Mouse (Mus musculus): ENCODE measurements around the gene Txndc15. TPM values are rescaled to one million over a fixed set of nuclear protein-coding genes. Genes with fewer than 3 reads are reported as not detected.

The Txndc15 gene
- polyA plus RNA-seq, 1 experiment from 2014 or later, result 91.8 TPM

GRCm38 (mm10) chr13:55733628-55734502, 19.4 kb downstream of the Txndc15 start:
- ATAC-seq (replicated peaks; ENCODE audit: low FRiP score), result no peak
- Histone ChIP-seq H3K27me3 (no peaks in the 10 kb centered on the region), H3K4me3 (replicated peaks) (no peak overlapping the region), H3K4me2 (no peak overlapping the region), H3K36me3 (no peaks in the 10 kb centered on the region; the same call in 1 of the 2 replicates), H3K9me3 (replicated peaks) (no peaks in the 10 kb centered on the region), H3K9ac (no peak overlapping the region), H3K4me1 (no peaks in the 10 kb centered on the region), H3K27ac (no peak overlapping the region)
- 55% methylated on average over 22 of the region's 22 CpGs for WGBS

- Histone ChIP-seq H3K4me2 (no peak overlapping the region), H3K4me1 (peaks cover 15% of the 10 kb centered on the region), H3K4me3 (replicated peaks) (no peak overlapping the region), H3K27me3 (no peaks in the 10 kb centered on the region), H3K9ac (no peak overlapping the region), H3K9me3 (replicated peaks) (no peaks in the 10 kb centered on the region), H3K36me3 (no peaks in the 10 kb centered on the region; the same call in 1 of the 2 replicates), H3K27ac (no peak overlapping the region)
- ATAC-seq (replicated peaks; ENCODE audit: low FRiP score), result no peak
- 85% methylated on average over 8 of the region's 8 CpGs for WGBS
These were observed 23.4 kb downstream of the Txndc15 start for GRCm38 (mm10) chr13:55737885-55738284.

GRCm38 (mm10) chr13:55742306-55742705, 27.9 kb downstream of the Txndc15 start:
- H3K4me3 ChIP-seq (replicated peaks), result no peak overlapping the region
- no peaks in the 10 kb centered on the region for H3K9me3 ChIP-seq (replicated peaks)
- H3K9ac ChIP-seq, result no peak overlapping the region
- H3K4me1 ChIP-seq, result peaks cover 19% of the 10 kb centered on the region
- no peaks in the 10 kb centered on the region for H3K27me3 ChIP-seq
- ATAC-seq (replicated peaks; ENCODE audit: low FRiP score), result peak; percentile 55; the same call in 1 of the 2 replicates
- H3K4me2 ChIP-seq, result 0 out of 2 replicates have a peak overlapping the region, but pooled peaks have one; percentile 27
- WGBS, result 37% methylated on average over 8 of the region's 8 CpGs
- H3K27ac ChIP-seq, result peak overlapping the region; percentile 48; the same call in 1 of the 2 replicates
- H3K36me3 ChIP-seq, result peaks cover 6% of the 10 kb centered on the region; the same call in 1 of the 2 replicates

GRCm38 (mm10) chr13:55754380-55754779, 39.9 kb downstream of the Txndc15 start:
- WGBS, result 77% methylated on average over 13 of the region's 13 CpGs
- no peak overlapping the region for H3K9ac ChIP-seq
- no peak overlapping the region for H3K27ac ChIP-seq
- no peaks in the 10 kb centered on the region for H3K27me3 ChIP-seq
- H3K4me1 ChIP-seq, result peaks cover 12% of the 10 kb centered on the region
- no peaks in the 10 kb centered on the region for H3K9me3 ChIP-seq (replicated peaks)
- H3K4me3 ChIP-seq (replicated peaks), result no peak overlapping the region
- no peak overlapping the region for H3K4me2 ChIP-seq
- no peaks in the 10 kb centered on the region for H3K36me3 ChIP-seq
- ATAC-seq (replicated peaks; ENCODE audit: low FRiP score), result no peak

- Histone ChIP-seq H3K4me1 (peaks cover 25% of the 10 kb centered on the region), H3K4me2 (peak overlapping the region; percentile 52), H3K9me3 (replicated peaks) (no peaks in the 10 kb centered on the region), H3K27me3 (no peaks in the 10 kb centered on the region), H3K27ac (peak overlapping the region; percentile 32; the same call in 1 of the 2 replicates), H3K4me3 (replicated peaks) (peak overlapping the region; percentile 29), H3K9ac (peak overlapping the region; percentile 35; the same call in 1 of the 2 replicates), H3K36me3 (no peaks in the 10 kb centered on the region)
- 17% methylated on average over 8 of the region's 8 CpGs for WGBS
- ATAC-seq (replicated peaks; ENCODE audit: low FRiP score), result 0 out of 2 replicates have a peak, but pooled peaks have one; percentile 36
These were observed 42.3 kb downstream of the Txndc15 start for GRCm38 (mm10) chr13:55756789-55757188.

GRCm38 (mm10) chr13:55757645-55758044, 43.2 kb downstream of the Txndc15 start:
- 91% methylated on average over 6 of the region's 6 CpGs for WGBS
- H3K36me3 ChIP-seq, result no peaks in the 10 kb centered on the region
- H3K9ac ChIP-seq, result no peak overlapping the region
- no peak overlapping the region for H3K27ac ChIP-seq
- peaks cover 25% of the 10 kb centered on the region for H3K4me1 ChIP-seq
- no peaks in the 10 kb centered on the region for H3K9me3 ChIP-seq (replicated peaks)
- H3K4me3 ChIP-seq (replicated peaks), result no peak overlapping the region
- H3K4me2 ChIP-seq, result no peak overlapping the region
- H3K27me3 ChIP-seq, result no peaks in the 10 kb centered on the region
- no peak for ATAC-seq (replicated peaks; ENCODE audit: low FRiP score)

- WGBS, result 27% methylated on average over 10 of the region's 10 CpGs
- peaks cover 28% of the 10 kb centered on the region for H3K4me1 ChIP-seq
- 0 out of 2 replicates have a peak overlapping the region, but pooled peaks have one; percentile 14 for H3K9ac ChIP-seq
- no peaks in the 10 kb centered on the region for H3K9me3 ChIP-seq (replicated peaks)
- no peak overlapping the region for H3K4me3 ChIP-seq (replicated peaks)
- peak; percentile 57; the same call in 1 of the 2 replicates for ATAC-seq (replicated peaks; ENCODE audit: low FRiP score)
- peak overlapping the region; percentile 40 for H3K4me2 ChIP-seq
- 0 out of 2 replicates have a peak, but pooled peaks cover 2% of the 10 kb centered on the region for H3K27me3 ChIP-seq
- peak overlapping the region; percentile 78 for H3K27ac ChIP-seq
- no peaks in the 10 kb centered on the region for H3K36me3 ChIP-seq
These were observed 46.1 kb downstream of the Txndc15 start for GRCm38 (mm10) chr13:55760576-55760975.

- H3K36me3 ChIP-seq, result no peaks in the 10 kb centered on the region
- peaks cover 24% of the 10 kb centered on the region for H3K4me1 ChIP-seq
- H3K9ac ChIP-seq, result no peak overlapping the region
- H3K27me3 ChIP-seq, result 0 out of 2 replicates have a peak, but pooled peaks cover 2% of the 10 kb centered on the region
- ATAC-seq (replicated peaks; ENCODE audit: low FRiP score), result no peak
- WGBS, result 36% methylated on average over 10 of the region's 10 CpGs
- peak overlapping the region; percentile 40; the same call in 1 of the 2 replicates for H3K4me2 ChIP-seq
- no peaks in the 10 kb centered on the region for H3K9me3 ChIP-seq (replicated peaks)
- no peak overlapping the region for H3K4me3 ChIP-seq (replicated peaks)
- H3K27ac ChIP-seq, result peak overlapping the region; percentile 78; the same call in 1 of the 2 replicates
These were observed 47.0 kb downstream of the Txndc15 start for GRCm38 (mm10) chr13:55761486-55761885.

GRCm38 (mm10) chr13:55774352-55774751, 59.9 kb downstream of the Txndc15 start:
- no peak for ATAC-seq (replicated peaks; ENCODE audit: low FRiP score)
- H3K27me3 ChIP-seq, result no peaks in the 10 kb centered on the region
- H3K9me3 ChIP-seq (replicated peaks), result no peaks in the 10 kb centered on the region; the same call in 1 of the 2 replicates
- no peak overlapping the region for H3K27ac ChIP-seq
- 79% methylated on average over 7 of the region's 7 CpGs for WGBS
- H3K9ac ChIP-seq, result no peak overlapping the region
- no peak overlapping the region for H3K4me3 ChIP-seq (replicated peaks)
- H3K36me3 ChIP-seq, result no peaks in the 10 kb centered on the region
- H3K4me2 ChIP-seq, result no peak overlapping the region
- peaks cover 9% of the 10 kb centered on the region; the same call in 1 of the 2 replicates for H3K4me1 ChIP-seq

- no peaks in the 10 kb centered on the region for H3K36me3 ChIP-seq
- H3K27ac ChIP-seq, result no peak overlapping the region
- no peak for ATAC-seq (replicated peaks; ENCODE audit: low FRiP score)
- 9% methylated on average over 11 of the region's 11 CpGs for WGBS
- H3K4me2 ChIP-seq, result 0 out of 2 replicates have a peak overlapping the region, but pooled peaks have one; percentile 25
- peaks cover 9% of the 10 kb centered on the region; the same call in 1 of the 2 replicates for H3K4me1 ChIP-seq
- H3K9me3 ChIP-seq (replicated peaks), result no peaks in the 10 kb centered on the region; the same call in 1 of the 2 replicates
- no peaks in the 10 kb centered on the region for H3K27me3 ChIP-seq
- no peak overlapping the region for H3K4me3 ChIP-seq (replicated peaks)
- no peak overlapping the region for H3K9ac ChIP-seq
These were observed 60.6 kb downstream of the Txndc15 start for GRCm38 (mm10) chr13:55775056-55775455.
